Mouse (Mus musculus) forebrain, embryonic 14.5 days (tissue): ENCODE measurements at regions not wholly inside any gene's neighbourhood (a gene's known extent, or its start where the extent isn't known, plus 50 kb on each side); places are given as distances from the start of the nearest gene placed in this dataset.
A peak's percentile ranks its signal among the peaks of the same experiment; 100 is the strongest.

Experiments used
- ATAC-seq: fragments of 200-750 bp; cut with Nextera tagmentation; 2 replicates; pipeline ENCODE4 v1.8.0; 2017; ENCODE audit warnings: mild to moderate bottlenecking, moderate library complexity
- DNase-seq: peaks from one replicate; pipeline ENCODE4 v3.0.0-alpha.2; 2015; ENCODE audit warnings: low spot score
- H3K27ac ChIP-seq: fragments of 300-500 bp; sonication (generic); 2 replicates; pipeline ENCODE4 v1.5.1; 2014; ENCODE audit warnings: low read depth, mild to moderate bottlenecking, control low read depth, low read length, moderate library complexity
- H3K27me3 ChIP-seq: fragments of 300-500 bp; sonication (generic); replicated peaks from 2 replicates; pipeline ENCODE4 v1.6.1; 2014; ENCODE audit warnings: low read length, control low read depth, mixed read lengths; ENCODE audit not compliant: control insufficient read depth, insufficient read depth
- H3K36me3 ChIP-seq: fragments of 300-500 bp; sonication (generic); 2 replicates; pipeline ENCODE4 v1.6.1; 2014; ENCODE audit warnings: low read length, control low read depth; ENCODE audit not compliant: control insufficient read depth, insufficient read depth
- H3K4me1 ChIP-seq: fragments of 300-500 bp; sonication (generic); 2 replicates; pipeline ENCODE4 v1.6.1; 2014; ENCODE audit warnings: antibody characterized with exemption, low read length, control low read depth; ENCODE audit not compliant: control insufficient read depth, insufficient read depth
- H3K4me2 ChIP-seq: fragments of 300-500 bp; sonication (generic); 2 replicates; pipeline ENCODE4 v1.6.1; 2014; ENCODE audit warnings: mild to moderate bottlenecking, control low read depth, low read length
- H3K4me3 ChIP-seq: fragments of 300-500 bp; sonication (generic); 2 replicates; pipeline ENCODE4 v1.5.1; 2014; ENCODE audit warnings: low read depth, low read length, control low read depth
- H3K9ac ChIP-seq: fragments of 300-500 bp; sonication (generic); 2 replicates; pipeline ENCODE4 v1.6.1; 2014; ENCODE audit warnings: mild to moderate bottlenecking, low read length, control low read depth, moderate library complexity
- H3K9me3 ChIP-seq: fragments of 300-500 bp; sonication (generic); replicated peaks from 2 replicates; pipeline ENCODE4 v1.6.1; 2016; ENCODE audit warnings: low read length, control low read depth, mixed read lengths; ENCODE audit not compliant: control insufficient read depth
- WGBS: fragments of 180-500 bp; shearing (Covaris S2); extraction: QIAGEN DNeasy Blood & Tissue Kit; methylation state at CpG from one replicate; pipeline ENCODE4 v1.1.7; 2014; 5-methylcytosine and 5-hydroxymethylcytosine counted together

DNA sequence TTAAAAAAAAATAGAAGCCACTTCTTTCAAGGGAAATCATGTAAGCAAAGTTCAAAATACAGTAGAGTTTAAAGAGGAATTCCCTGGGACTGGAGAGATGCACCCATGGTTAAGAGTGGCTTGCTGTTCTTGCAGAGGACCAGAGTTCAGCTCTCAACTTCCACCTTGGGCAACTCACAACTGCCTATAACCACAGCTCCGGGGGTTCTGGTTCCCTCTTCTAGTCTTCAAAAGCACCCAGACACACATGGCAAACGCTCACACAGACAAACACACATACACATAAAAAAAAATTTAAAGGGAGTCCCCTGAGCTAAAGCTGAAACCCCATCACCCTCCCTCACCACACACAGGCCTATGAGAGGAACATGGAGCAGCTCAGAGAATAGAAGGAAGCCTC, 192.4 kb upstream of the Id2 start:
- WGBS: 91% methylated on average over 2 of the region's 2 CpGs
- H3K9me3 ChIP-seq: no peaks in the 10 kb centered on the region

GRCm38 (mm10) chr12:25283808-25284207, 186.9 kb upstream of the Id2 start:
- no peak for DNase-seq
- 86% methylated on average over 3 of the region's 3 CpGs for WGBS

More for the DNA sequence above, 192.4 kb upstream of the Id2 start:
- H3K27ac ChIP-seq: no peak overlapping the region
- DNase-seq (no peak), ATAC-seq (no peak)
- H3K4me1 ChIP-seq: peaks cover 9% of the 10 kb centered on the region
- no peaks in the 10 kb centered on the region for H3K27me3 ChIP-seq
- H3K9ac ChIP-seq: no peak overlapping the region
- H3K4me3 ChIP-seq: no peak overlapping the region
- H3K36me3 ChIP-seq: no peaks in the 10 kb centered on the region
- no peak overlapping the region for H3K4me2 ChIP-seq

GRCm38 (mm10) chr12:25281438-25281837, 184.5 kb upstream of the Id2 start:
- Histone ChIP-seq H3K36me3 (no peaks in the 10 kb centered on the region), H3K27ac (no peak overlapping the region)
- no peak for ATAC-seq

More at GRCm38 (mm10) chr12:25283808-25284207, 186.9 kb upstream of the Id2 start:
- no peak overlapping the region for H3K4me3 ChIP-seq
- no peaks in the 10 kb centered on the region for H3K36me3 ChIP-seq
- no peaks in the 10 kb centered on the region for H3K27me3 ChIP-seq
- H3K9ac ChIP-seq: no peak overlapping the region
- 0 out of 2 replicates have a peak, but pooled peaks cover 3% of the 10 kb centered on the region for H3K4me1 ChIP-seq
- no peak overlapping the region for H3K27ac ChIP-seq
- H3K9me3 ChIP-seq: no peaks in the 10 kb centered on the region
- H3K4me2 ChIP-seq: no peak overlapping the region
- no peak for ATAC-seq

DNA sequence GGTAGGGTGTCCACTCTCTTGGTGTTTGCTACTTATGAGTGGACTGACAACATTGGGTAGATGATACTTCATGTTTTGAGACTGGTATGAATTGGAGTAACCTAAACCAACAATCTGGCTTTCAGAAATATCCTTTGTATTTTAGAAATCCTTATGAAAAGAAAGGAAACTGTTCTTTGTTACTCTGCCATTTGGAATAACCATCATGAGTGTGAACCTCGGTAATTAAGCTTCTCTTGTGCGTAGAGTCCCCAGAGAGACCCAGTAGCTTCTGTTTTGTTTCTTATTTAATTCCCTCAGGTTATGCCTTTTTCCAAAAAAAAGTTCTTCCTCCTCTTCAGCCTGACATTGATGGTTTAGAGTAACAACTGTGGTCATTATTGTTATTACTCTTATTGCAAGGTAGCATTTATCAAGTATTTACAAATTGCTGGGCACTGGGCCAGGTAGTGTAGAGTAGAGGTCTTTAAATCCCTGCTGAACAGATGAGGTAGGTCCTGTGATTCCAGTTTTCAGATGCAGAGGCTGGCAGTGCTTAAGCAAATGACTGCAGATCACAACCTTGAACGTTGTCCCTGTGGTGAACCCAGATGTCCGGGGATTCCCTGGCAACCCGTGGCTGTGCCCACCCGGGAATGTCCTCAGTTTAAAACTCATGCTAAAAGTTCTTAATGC, 176.8 kb upstream of the Id2 start:
- Histone ChIP-seq H3K4me2 (no peak overlapping the region), H3K27me3 (no peaks in the 10 kb centered on the region), H3K4me1 (0 out of 2 replicates have a peak, but pooled peaks cover 3% of the 10 kb centered on the region), H3K9me3 (no peaks in the 10 kb centered on the region), H3K27ac (no peak overlapping the region), H3K36me3 (no peaks in the 10 kb centered on the region), H3K9ac (no peak overlapping the region), H3K4me3 (no peak overlapping the region)
- DNase-seq: no peak
- 69% methylated on average over 6 of the region's 6 CpGs for WGBS
- no peak for ATAC-seq

More at GRCm38 (mm10) chr12:25281438-25281837, 184.5 kb upstream of the Id2 start:
- Histone ChIP-seq H3K4me2 (no peak overlapping the region), H3K9me3 (no peaks in the 10 kb centered on the region), H3K4me3 (no peak overlapping the region), H3K4me1 (0 out of 2 replicates have a peak, but pooled peaks cover 3% of the 10 kb centered on the region), H3K27me3 (no peaks in the 10 kb centered on the region), H3K9ac (no peak overlapping the region)
- no peak for DNase-seq
- 26% methylated on average over 1 of the region's 1 CpGs for WGBS

- WGBS: 86% methylated on average over 3 of the region's 3 CpGs
- H3K36me3 ChIP-seq: no peaks in the 10 kb centered on the region
- no peak overlapping the region for H3K27ac ChIP-seq
- H3K4me2 ChIP-seq: no peak overlapping the region
- H3K9ac ChIP-seq: no peak overlapping the region
- no peaks in the 10 kb centered on the region for H3K9me3 ChIP-seq
- H3K27me3 ChIP-seq: no peaks in the 10 kb centered on the region
- no peak overlapping the region for H3K4me3 ChIP-seq
- 0 out of 2 replicates have a peak, but pooled peaks cover 3% of the 10 kb centered on the region for H3K4me1 ChIP-seq
- ATAC-seq (no peak), DNase-seq (no peak)
Measured at GRCm38 (mm10) chr12:25272752-25273125, 175.8 kb upstream of the Id2 start.

GRCm38 (mm10) chr12:25272114-25272751, 175.3 kb upstream of the Id2 start:
- Histone ChIP-seq H3K27me3 (no peaks in the 10 kb centered on the region), H3K4me2 (no peak overlapping the region), H3K27ac (no peak overlapping the region), H3K9me3 (no peaks in the 10 kb centered on the region), H3K36me3 (no peaks in the 10 kb centered on the region), H3K4me1 (0 out of 2 replicates have a peak, but pooled peaks cover 3% of the 10 kb centered on the region), H3K4me3 (no peak overlapping the region), H3K9ac (no peak overlapping the region)
- WGBS: 69% methylated on average over 6 of the region's 6 CpGs
- DNase-seq: peak; percentile 31
- ATAC-seq: no peak

DNA sequence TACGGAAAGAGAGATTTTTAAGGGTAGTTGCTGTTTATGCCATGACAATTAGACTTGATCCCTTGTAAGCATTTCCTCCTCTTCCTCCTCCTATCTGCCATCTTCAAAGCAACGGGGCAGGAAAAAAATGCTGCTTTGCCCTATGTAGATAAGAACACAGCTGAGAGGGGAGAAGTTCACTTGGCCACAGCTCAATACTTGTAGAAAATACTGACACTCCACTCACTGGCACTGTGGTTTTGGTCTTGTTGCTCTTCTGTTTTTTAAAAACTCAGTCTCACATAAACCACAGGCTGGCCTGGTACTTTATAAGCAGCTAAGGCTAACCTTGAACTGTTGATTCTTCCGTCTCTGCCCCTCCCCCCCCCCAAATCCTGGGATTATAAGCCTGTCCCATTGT, 172.9 kb upstream of the Id2 start:
- no peaks in the 10 kb centered on the region for H3K9me3 ChIP-seq
- H3K9ac ChIP-seq: no peak overlapping the region
- H3K4me2 ChIP-seq: no peak overlapping the region
- H3K4me3 ChIP-seq: no peak overlapping the region
- no peaks in the 10 kb centered on the region for H3K36me3 ChIP-seq
- ATAC-seq (no peak), DNase-seq (no peak)
- H3K27me3 ChIP-seq: no peaks in the 10 kb centered on the region
- 81% methylated on average over 3 of the region's 3 CpGs for WGBS
- H3K4me1 ChIP-seq: 0 out of 2 replicates have a peak, but pooled peaks cover 3% of the 10 kb centered on the region
- H3K27ac ChIP-seq: no peak overlapping the region

GRCm38 (mm10) chr12:25268871-25269850, 172.2 kb upstream of the Id2 start:
- H3K27me3 ChIP-seq: no peaks in the 10 kb centered on the region
- no peak overlapping the region for H3K4me3 ChIP-seq
- DNase-seq (no peak), ATAC-seq (no peak)
- H3K36me3 ChIP-seq: no peaks in the 10 kb centered on the region
- no peaks in the 10 kb centered on the region for H3K9me3 ChIP-seq
- 69% methylated on average over 18 of the region's 18 CpGs for WGBS
- H3K27ac ChIP-seq: no peak overlapping the region
- 0 out of 2 replicates have a peak, but pooled peaks cover 3% of the 10 kb centered on the region for H3K4me1 ChIP-seq
- H3K4me2 ChIP-seq: no peak overlapping the region
- H3K9ac ChIP-seq: no peak overlapping the region
